Mouse (Mus musculus) lung, postnatal 25 days (tissue): ENCODE data around the gene Atp2a3.

ENCODE experiments used
- DNase-seq: peaks from one replicate; pipeline ENCODE4 v3.0.0; 2022; ENCODE audit warnings: low spot score

Atp2a3 gene

GRCm38 (mm10) chr11:73006377-73006776, 45.4 kb downstream of the Atp2a3 start:
- peak; percentile 76 for DNase-seq

- DNase-seq: no peak
Measured at GRCm38 (mm10) chr11:73007113-73007512, 46.1 kb downstream of the Atp2a3 start.

- DNase-seq: peak; percentile 69
Measured at GRCm38 (mm10) chr11:73007698-73008481, 46.9 kb downstream of the Atp2a3 start.

- no peak for DNase-seq
Measured at GRCm38 (mm10) chr11:73008826-73009225, 47.9 kb downstream of the Atp2a3 start.

- DNase-seq: no peak
Measured at GRCm38 (mm10) chr11:73009531-73010274, 48.7 kb downstream of the Atp2a3 start.

GRCm38 (mm10) chr11:73013981-73014380, 53.0 kb downstream of the Atp2a3 start:
- no peak for DNase-seq

GRCm38 (mm10) chr11:73014831-73015344, 53.9 kb downstream of the Atp2a3 start:
- DNase-seq: no peak

- peak; percentile 45 for DNase-seq
Measured at GRCm38 (mm10) chr11:73015391-73016102, 54.6 kb downstream of the Atp2a3 start.

- peak; percentile 38 for DNase-seq
Measured at GRCm38 (mm10) chr11:73016103-73016420, 55.1 kb downstream of the Atp2a3 start.

GRCm38 (mm10) chr11:73018471-73019146, 57.6 kb downstream of the Atp2a3 start, which contains the start of gene Camkk1:
Gene Camkk1, plus strand, starts transcription at chr11:73019008.
- peak; percentile 95 for DNase-seq

- DNase-seq: peak; percentile 64
Measured at GRCm38 (mm10) chr11:73019147-73019795, 58.3 kb downstream of the Atp2a3 start.

- DNase-seq: no peak
Measured at GRCm38 (mm10) chr11:73020953-73021800, 60.2 kb downstream of the Atp2a3 start.

- peak; percentile 63 for DNase-seq
Measured at GRCm38 (mm10) chr11:73023099-73023498, 62.1 kb downstream of the Atp2a3 start.

GRCm38 (mm10) chr11:73023827-73024226, 62.9 kb downstream of the Atp2a3 start:
- DNase-seq: no peak

GRCm38 (mm10) chr11:73024236-73024904, 63.4 kb downstream of the Atp2a3 start:
- DNase-seq: peak; percentile 58

- DNase-seq: peak; percentile 68
Measured at GRCm38 (mm10) chr11:73026961-73027360, 66.0 kb downstream of the Atp2a3 start.

GRCm38 (mm10) chr11:73030821-73031498, 70.0 kb downstream of the Atp2a3 start:
- DNase-seq: peak; percentile 94

GRCm38 (mm10) chr11:73031536-73031935, 70.6 kb downstream of the Atp2a3 start:
- no peak for DNase-seq

- no peak for DNase-seq
Measured at GRCm38 (mm10) chr11:73036077-73036476, 75.1 kb downstream of the Atp2a3 start.
